Mouse (Mus musculus): Measurements from ENCODE around the gene Cnn2. TPM values are rescaled to one million over a fixed set of nuclear protein-coding genes. Genes with fewer than 3 reads are reported as not detected.

Cnn2 gene
- total RNA-seq, 2 experiments from 2014 or later = 109 to 113 TPM

DNA sequence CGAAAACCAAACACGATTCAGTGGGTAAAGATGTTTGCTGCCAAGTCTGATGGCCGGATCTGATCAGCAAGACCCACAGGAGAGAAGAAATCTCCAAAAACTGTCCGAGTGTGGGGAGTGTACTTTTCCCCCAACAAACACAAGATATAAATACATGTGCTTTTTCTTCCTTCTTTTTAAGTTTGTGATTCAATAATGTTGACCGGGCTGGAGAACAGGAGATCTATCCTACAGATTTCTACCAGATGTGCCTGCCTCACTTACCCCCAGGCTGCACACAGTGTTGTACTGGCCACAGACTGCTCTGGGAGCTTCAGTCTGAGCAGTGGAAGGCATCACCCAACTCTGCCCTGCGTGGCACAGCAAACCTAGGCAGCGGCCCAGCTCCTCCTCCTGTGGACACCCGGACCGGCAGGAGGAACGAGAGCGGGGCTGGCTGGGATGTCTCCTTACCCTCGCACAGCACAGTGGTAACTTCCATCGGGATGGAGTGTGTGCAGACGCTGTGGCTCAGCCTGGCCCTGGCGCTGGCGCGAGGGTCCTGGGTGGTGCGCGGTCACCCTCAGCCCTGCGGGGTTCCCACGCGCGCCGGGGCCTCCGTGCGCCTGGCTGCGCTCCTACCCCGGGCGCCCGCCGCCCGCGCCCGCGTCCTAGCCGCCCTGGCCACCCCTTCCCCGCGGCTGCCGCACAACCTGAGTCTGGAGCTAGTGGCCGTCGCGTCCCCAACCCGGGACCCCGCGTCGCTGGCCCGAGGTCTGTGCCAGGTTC is 17.8 kb upstream of the Cnn2 start, which contains the start of gene Grin3b:
Gene Grin3b (plus strand): TSS at position 301 of the 768 bp plus-strand sequence.
- DNase-seq = no peak

DNA sequence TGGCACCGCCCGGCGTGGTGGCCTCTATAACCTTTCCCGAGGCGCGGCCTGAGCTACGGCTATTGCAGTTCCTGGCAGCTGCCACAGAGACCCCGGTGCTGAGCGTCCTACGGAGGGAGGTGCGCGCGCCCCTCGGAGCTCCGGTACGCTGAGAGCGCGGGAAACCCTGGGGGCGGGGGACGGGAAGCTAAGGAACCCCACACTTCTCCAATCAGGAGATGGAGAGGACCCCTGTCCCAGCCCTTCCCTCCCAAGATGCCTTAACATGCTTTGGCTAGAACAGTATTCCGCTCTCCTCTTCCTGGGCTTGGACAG is 17.2 kb upstream of the Cnn2 start:
- no peak for DNase-seq

GRCm38 (mm10) chr10:79972831-79973230 is 15.6 kb upstream of the Cnn2 start:
- DNase-seq = peak; percentile 65

- no peak for DNase-seq
These were observed 14.3 kb upstream of the Cnn2 start for GRCm38 (mm10) chr10:79974087-79974486.

GRCm38 (mm10) chr10:79974668-79975067 is 13.7 kb upstream of the Cnn2 start:
- no peak for DNase-seq

DNA sequence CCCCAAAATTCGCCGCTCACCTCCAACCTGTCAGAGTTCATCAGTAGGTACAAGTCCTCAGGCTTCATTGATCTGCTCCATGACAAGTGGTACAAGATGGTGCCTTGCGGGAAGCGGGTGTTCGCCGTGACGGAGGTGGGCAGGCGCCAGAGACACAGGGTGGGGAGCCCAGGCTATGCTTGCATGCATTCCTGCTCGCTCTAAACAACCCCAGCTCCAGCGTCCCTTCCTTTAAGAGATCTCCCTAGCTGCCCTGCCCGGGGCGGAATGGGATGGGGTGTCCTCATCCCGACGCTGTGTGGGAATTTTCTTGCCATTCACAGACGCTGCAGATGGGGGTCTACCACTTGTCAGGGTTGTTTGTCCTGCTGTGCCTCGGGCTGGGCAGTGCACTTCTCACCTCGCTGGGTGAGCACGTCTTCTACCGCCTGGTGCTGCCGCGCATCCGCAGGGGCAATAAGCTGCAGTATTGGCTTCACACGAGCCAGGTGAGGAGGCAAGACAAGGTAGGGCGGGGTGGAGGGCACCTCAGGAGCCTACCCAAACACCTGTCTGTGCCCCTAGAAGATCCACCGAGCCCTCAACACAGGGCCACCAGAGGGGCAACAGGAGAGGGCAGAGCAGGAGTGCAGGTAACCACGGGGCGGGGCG is 12.2 kb upstream of the Cnn2 start:
- DNase-seq = no peak

GRCm38 (mm10) chr10:79976722-79977107 is 11.7 kb upstream of the Cnn2 start:
- no peak for DNase-seq

DNA sequence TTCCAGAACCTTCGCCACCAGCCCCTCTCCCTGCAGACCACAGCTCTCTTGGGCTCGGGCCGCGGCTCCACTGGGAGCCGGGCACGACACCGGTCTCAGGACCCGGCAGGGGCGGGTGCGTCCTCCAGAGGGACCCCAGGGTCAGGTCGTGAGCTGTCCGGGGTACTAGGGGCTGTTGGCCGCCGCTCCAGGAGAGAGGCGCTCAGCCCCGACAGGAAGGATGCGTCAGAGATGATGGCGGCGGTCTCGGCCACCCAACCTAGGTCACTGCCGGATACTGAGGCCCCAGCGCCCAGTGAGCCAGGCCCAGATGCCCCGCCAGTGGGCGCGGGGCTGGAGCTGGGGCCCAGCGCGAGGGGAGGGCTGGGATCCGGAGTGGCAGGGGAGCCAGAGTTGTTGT is 11.1 kb upstream of the Cnn2 start:
- no peak for DNase-seq

GRCm38 (mm10) chr10:79978061-79978460 is 10.3 kb upstream of the Cnn2 start:
- DNase-seq = no peak

- DNase-seq = no peak
These were observed 8.8 kb upstream of the Cnn2 start for GRCm38 (mm10) chr10:79979401-79980155.

DNA sequence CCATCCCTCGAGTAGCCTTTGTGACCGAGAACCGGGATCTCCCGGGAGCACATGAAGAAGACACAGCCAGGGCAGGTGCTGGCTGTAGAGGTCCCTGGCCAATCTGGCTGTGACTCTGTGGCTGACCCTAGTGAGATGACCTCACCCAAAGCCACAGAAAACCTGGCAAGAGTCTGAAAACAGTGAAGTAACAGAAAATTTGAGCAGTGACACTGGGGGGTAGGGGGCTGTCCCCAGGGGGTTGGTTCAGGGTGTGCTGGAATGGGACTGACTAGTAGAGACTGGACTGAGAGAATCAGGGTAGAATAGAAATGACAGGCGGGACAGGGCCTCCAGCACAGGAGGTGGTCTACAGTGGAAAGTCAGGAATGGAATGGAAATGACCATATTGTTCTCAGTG is 5.2 kb upstream of the Cnn2 start:
- no peak for DNase-seq

- peak; percentile 71 for DNase-seq
These were observed 4.7 kb upstream of the Cnn2 start for GRCm38 (mm10) chr10:79983670-79984069.

DNA sequence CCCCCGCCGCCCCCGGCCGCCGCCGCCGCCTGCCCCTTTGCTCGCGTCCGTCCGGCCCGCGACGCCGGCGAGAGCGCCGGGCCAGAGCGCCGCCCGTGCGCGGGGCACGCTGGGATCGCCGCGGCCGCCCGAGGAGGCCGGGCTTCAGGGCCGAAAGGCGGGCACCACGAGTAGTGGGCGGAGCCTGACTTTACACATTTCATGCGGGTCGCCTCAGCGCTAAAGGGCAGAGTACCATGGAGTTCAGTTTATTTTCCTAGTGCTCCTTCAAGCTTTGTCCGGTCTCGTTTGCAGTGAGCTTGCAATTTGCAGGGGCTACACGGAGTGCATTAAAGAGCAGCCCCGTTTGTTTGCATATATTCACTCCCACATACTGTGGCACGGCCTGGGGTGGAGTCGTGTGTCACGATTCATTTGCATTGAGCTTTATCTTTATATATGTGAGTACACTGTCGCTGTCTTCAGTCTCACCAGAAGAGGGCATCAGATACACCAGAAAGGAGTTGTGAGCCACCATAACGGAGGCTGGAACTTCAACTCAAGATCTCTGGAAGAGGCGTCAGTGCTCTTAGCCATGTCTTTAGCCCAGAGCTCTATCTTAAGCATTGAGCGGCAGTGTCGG is 4.1 kb upstream of the Cnn2 start, which contains the start of gene Tmem259:
Gene Tmem259 (minus strand): TSS at position 136 of the 622 bp plus-strand sequence.
- DNase-seq = peak; percentile 88

GRCm38 (mm10) chr10:79984871-79985270 is 3.5 kb upstream of the Cnn2 start:
- peak; percentile 96 for DNase-seq

DNA sequence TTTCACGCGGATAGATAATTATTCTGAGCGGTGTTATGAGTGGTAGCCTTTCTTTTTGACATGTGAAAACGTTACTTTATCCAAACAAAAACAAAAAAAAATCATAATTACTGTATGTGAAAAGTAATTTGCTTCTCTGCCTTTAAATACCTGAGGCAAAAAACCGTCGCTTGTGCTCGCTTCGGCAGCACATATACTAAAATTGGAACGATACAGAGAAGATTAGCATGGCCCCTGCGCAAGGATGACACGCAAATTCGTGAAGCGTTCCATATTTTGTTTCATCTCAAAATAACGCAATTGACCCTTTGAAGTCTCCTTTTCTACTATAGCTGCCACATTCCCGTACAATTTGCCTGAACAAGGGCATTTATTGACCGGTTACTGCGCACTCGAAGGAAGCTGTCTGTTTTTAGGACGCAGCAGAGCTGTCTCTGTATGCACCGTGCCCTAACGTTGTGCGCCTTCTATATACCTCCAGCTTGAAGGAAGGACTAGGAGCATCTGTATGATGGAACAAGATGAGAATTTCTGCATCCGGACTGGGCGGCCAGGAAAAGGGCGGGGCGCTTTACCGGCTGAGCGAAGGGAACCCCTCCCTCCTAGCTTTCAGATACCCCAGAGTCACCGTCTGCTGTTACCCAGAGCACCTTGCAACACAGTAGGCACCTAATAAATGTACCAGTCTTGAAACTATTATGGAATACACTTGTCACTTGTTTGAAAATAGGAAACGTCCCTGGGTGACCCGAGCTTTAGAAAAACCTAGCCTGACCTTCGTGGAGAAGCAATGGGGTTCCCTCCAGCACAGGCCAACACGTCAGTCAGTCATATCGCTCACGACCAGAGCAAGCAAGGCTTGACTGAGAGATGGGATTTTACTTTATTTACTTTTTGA is 2.8 kb upstream of the Cnn2 start:
- DNase-seq = peak; percentile 65

DNA sequence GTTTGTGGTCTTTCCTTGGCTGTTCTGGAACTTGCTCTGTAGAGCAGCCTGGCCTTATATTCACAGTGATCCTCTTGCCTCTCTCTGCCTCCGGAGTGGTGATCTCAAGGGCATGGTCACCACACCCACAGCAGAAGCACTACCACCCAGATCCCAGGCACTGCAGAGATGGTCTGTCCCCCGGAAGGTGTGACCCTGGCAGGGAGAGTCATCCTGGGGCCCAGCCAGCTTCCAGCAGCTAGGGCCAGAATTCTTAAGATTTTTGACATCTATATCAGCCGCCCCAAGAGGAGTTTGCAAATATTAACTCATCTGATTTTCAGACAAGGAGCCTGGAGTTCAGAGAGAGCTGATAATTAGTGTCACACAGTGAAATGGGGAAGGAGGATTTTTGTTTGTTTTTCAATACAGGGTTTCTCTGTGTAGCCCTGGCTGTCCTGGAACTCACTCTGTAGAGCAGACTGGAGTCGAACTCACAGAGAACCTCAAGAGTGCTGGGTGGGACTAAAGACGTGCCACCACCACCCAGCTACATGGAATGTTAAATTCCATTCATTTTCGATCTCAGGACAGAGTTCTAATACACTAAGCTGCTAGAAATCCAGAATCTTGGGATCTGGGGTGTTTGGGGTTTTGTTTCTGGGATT is 2.0 kb upstream of the Cnn2 start:
- peak; percentile 58 for DNase-seq

DNA sequence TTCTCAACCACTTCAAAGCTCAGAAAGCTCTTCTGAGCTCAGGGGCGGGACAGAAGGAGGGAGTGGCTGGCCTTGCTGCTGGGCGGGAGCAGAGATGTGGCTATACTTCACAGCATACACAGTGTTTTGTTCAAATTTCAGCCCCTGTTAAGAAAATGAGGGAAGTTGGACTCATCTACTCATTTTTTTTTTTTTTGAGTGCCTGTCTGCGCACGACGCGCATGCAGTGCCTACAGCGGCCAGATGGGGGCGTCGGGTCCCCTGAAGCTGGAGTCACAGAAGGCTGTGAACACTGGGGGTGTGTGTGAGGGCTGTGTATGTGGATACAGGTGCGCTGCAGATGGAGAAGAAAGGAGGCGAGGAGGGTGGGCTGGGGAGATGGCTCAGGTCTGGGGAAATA is 1.4 kb upstream of the Cnn2 start:
- DNase-seq = peak; percentile 95

- DNase-seq = no peak
These were observed 446 bp upstream of the Cnn2 start for GRCm38 (mm10) chr10:79987771-79988505.

- DNase-seq = no peak
These were observed 945 bp downstream of the Cnn2 start for GRCm38 (mm10) chr10:79989272-79989786.

- DNase-seq = no peak
These were observed 1.5 kb downstream of the Cnn2 start for GRCm38 (mm10) chr10:79989870-79990269.

Measured in heart, postnatal 4 days (tissue).